In genomic region chr4:129917016-129917603, GRCm38 (mm10) we compare ENCODE assay signal across 12 mouse cellular contexts. TPM values are rescaled to one million over a fixed set of nuclear protein-coding genes. Genes with fewer than 3 reads are reported as not detected.
A peak's percentile ranks its signal among the peaks of the same experiment; 100 is the strongest.
DNase-seq lines count a peak whose midpoint lies in the region; ATAC-seq and TF ChIP-seq lines count a peak whose summit lies in the region.
"Had no signal": no experiment of that assay in that cellular context is flagged by ENCODE, and none has a peak within 500 bp of the region (broad histone marks: within the 10 kb centered on the region; RNA-seq: fewer than 3 reads in every experiment).

No protein-coding gene starts in this region.

- intact Hi-C loops in left cerebral cortex, postnatal 36 days (cut with DNase I) = no loop called here
- intact Hi-C loops in gastrocnemius, adult 2 months (cut with DNase I) = no loop called here

- H3K27ac ChIP-seq in heart, embryonic 10.5 days = no peak overlapping the region
- H3K27ac ChIP-seq in lung, embryonic 15.5 days = peak overlapping the region; percentile 63; the same call in 1 of the 2 replicates
- no peak overlapping the region for H3K27ac ChIP-seq in gastrocnemius, adult 2 months
- H3K27ac ChIP-seq: forebrain, embryonic 15.5 days had no signal

- no peak overlapping the region for H3K9ac ChIP-seq in lung, embryonic 15.5 days
- H3K9ac ChIP-seq: forebrain, embryonic 15.5 days; hindbrain, embryonic 14.5 days had no signal

- DNase-seq in heart, adult 18-20 months = peak; percentile 58 to 59
- no peak for DNase-seq in heart, embryonic 10.5 days (ENCODE audit: low spot score)
- DNase-seq in adrenal gland, postnatal 14 days = peak; percentile 52
- DNase-seq in heart, adult 8-10 months (ENCODE audit: low spot score) = peak; percentile 32
- DNase-seq in left cerebral cortex, postnatal 36 days (ENCODE audit: low spot score in 2 of 2) = no peak
- no peak for DNase-seq in right cerebral cortex, postnatal 4 days
- no peak for DNase-seq in gastrocnemius, adult 2 months
- DNase-seq: cerebellum, adult 2 months had no signal

- no peak for ATAC-seq in lung, embryonic 15.5 days (ENCODE audit: borderline replicate concordance, extremely low read depth, low FRiP score, low TSS enrichment)
- ATAC-seq: forebrain, embryonic 15.5 days had no signal

- TF ChIP-seq CTCF in gastrocnemius, adult 2 months (IDR thresholded peaks at IDR 0.05) = no peak

- peaks cover 64% of the 10 kb centered on the region for H3K4me1 ChIP-seq in heart, embryonic 10.5 days
- H3K4me1 ChIP-seq in lung, embryonic 15.5 days = peaks cover 30% of the 10 kb centered on the region

- H3K9me3 ChIP-seq in heart, embryonic 10.5 days = no peaks in the 10 kb centered on the region
- H3K9me3 ChIP-seq in lung, embryonic 15.5 days = no peaks in the 10 kb centered on the region
- H3K9me3 ChIP-seq: forebrain, embryonic 15.5 days had no signal

- H3K4me2 ChIP-seq in lung, embryonic 15.5 days = peak overlapping the region; percentile 35
- H3K4me2 ChIP-seq: forebrain, embryonic 15.5 days; hindbrain, embryonic 14.5 days had no signal

- H3K36me3 ChIP-seq in heart, embryonic 10.5 days = no peaks in the 10 kb centered on the region
- no peaks in the 10 kb centered on the region for H3K36me3 ChIP-seq in lung, embryonic 15.5 days
- H3K36me3 ChIP-seq: forebrain, embryonic 15.5 days had no signal

- H3K27me3 ChIP-seq in heart, embryonic 10.5 days (ENCODE audit: insufficient read depth, poor library complexity, severe bottlenecking) = no peaks in the 10 kb centered on the region
- no peaks in the 10 kb centered on the region for H3K27me3 ChIP-seq in lung, embryonic 15.5 days
- H3K27me3 ChIP-seq: forebrain, embryonic 15.5 days had no signal

- 39% methylated on average over 8 of the region's 8 CpGs for WGBS in heart, embryonic 10.5 days
- 24% methylated on average over 8 of the region's 8 CpGs for WGBS in lung, embryonic 15.5 days

- no peak overlapping the region for H3K4me3 ChIP-seq in heart, embryonic 10.5 days
- H3K4me3 ChIP-seq in lung, embryonic 15.5 days = no peak overlapping the region
- no peak overlapping the region for H3K4me3 ChIP-seq in gastrocnemius, adult 2 months
- H3K4me3 ChIP-seq: forebrain, embryonic 15.5 days had no signal

RNA-seq across cellular contexts. Expression of gene Spocd1, which starts 11.9 kb away (rescaled TPM):
- total RNA-seq in heart, adult 18-20 months (2021) = not detected
- 0.46 and 0.59 TPM in 2 replicates for polyA plus RNA-seq in heart, embryonic 10.5 days (2016; fragmentation: Nextera tagmentation; extraction: Ambion mirVana)
- total RNA-seq in adrenal gland, postnatal 14 days (2021) = 0.19 and 0.30 TPM in 2 replicates
- total RNA-seq in heart, adult 8-10 months (2022) = under 1 TPM in 1 of 4 experiments, not detected in 3; 0.09 TPM
- 0.08 and 0.09 TPM in 2 replicates for polyA plus RNA-seq in lung, embryonic 15.5 days (2015; fragmentation: Nextera tagmentation; extraction: Ambion mirVana)
- under 1 TPM; 0.22 to 0.48 TPM for total RNA-seq in left cerebral cortex, postnatal 36 days (2021)
- total RNA-seq in gastrocnemius, adult 2 months (2021) = not detected
- total RNA-seq: megakaryocyte-erythroid progenitor cell, adult 5-6 weeks had no signal
- polyA plus RNA-seq: forebrain, embryonic 15.5 days; hindbrain, embryonic 14.5 days had no signal

Comparison
In these comparisons a context has a peak if more than half of its experiments do, and no peak if none do; other contexts are left out.
1. DNase-seq: peak in heart, adult 18-20 months (2 of 2), adrenal gland, postnatal 14 days (single experiment) and heart, adult 8-10 months (single experiment); none in heart, embryonic 10.5 days (single experiment), left cerebral cortex, postnatal 36 days (0 of 2), right cerebral cortex, postnatal 4 days (single experiment) and gastrocnemius, adult 2 months (single experiment).